Mouse (Mus musculus): ENCODE data around the gene Fuk. TPM values are rescaled to one million over a fixed set of nuclear protein-coding genes. Genes with fewer than 3 reads are reported as not detected.
"Not testable (repeated sequence)": the region's sequence is repeated elsewhere in the genome, so short reads cannot be mapped to it uniquely, and the experiment has no call there.

The Fuk gene
- polyA plus RNA-seq, 1 experiment = 21.7 TPM

DNA sequence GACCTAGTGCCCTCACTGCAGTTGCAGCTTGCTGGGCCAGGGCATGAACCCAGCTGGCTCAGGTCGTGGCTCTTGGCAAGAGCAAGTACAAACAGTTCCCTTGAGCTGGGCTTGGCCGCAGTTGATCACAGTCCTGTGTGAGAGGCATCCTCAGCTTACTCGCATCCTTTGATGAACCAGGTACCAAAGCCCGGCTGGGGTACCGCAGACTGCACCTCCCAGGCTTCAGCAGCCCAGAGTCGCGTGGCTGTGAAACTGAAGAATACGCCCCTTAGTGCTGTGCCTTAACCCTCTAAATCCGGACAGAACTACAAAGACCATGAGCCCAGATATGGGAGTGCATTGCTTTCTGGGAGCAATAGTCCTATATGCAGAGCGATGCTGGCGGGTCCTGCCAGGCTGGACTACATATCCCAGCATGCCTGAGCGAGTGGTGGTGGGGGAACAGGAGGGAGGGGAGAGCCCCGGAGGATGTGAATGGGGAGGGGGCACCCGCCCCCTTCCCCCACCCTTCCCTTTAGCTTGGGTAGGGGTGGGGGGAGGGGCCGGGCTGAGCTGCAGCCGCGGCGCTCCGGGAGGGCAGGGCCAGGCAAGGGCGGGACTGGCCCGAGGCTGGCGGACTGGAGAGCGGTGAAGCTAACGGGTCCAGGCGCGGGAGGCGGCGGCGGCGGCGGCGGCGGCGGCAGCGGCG, 17.2 kb upstream of the Fuk start, which contains the start of gene St3gal2:
St3gal2 (plus strand) TSS at position 582 of the 691 bp plus-strand sequence.
- no peak for TF ChIP-seq CTCF (IDR thresholded peaks at IDR 0.05; ENCODE audit: extremely low read depth, insufficient read length, insufficient replicate concordance, low read depth, low read length)
- no peak for TF ChIP-seq POLR2A (IDR thresholded peaks at IDR 0.05; ENCODE audit: low read depth, low read length)
- peak within 1 kb of the TSS; percentile 64 for H3K4me3 ChIP-seq (ENCODE audit: low read depth, low read length)
- no peaks in the 10 kb centered on the region for H3K36me3 ChIP-seq (ENCODE audit: control insufficient read depth, insufficient read depth, low read length)
- no peaks in the 10 kb centered on the region for H3K27me3 ChIP-seq (ENCODE audit: control insufficient read depth, insufficient read depth, low read length)
- peaks cover 3% of the 10 kb centered on the region; the same call in 1 of the 2 replicates for H3K4me1 ChIP-seq (ENCODE audit: control insufficient read depth, insufficient read depth, insufficient read length, low read length)
- no peak within 1 kb of the TSS for H3K27ac ChIP-seq (ENCODE audit: insufficient read depth, low read depth, low read length)
- WGBS = 2% methylated on average over 29 of the region's 36 CpGs

- WGBS = 52% methylated on average over 8 of the region's 8 CpGs
- peaks cover 3% of the 10 kb centered on the region; the same call in 1 of the 2 replicates for H3K4me1 ChIP-seq (ENCODE audit: control insufficient read depth, insufficient read depth, insufficient read length, low read length)
- H3K27me3 ChIP-seq (ENCODE audit: control insufficient read depth, insufficient read depth, low read length) = no peaks in the 10 kb centered on the region
- H3K27ac ChIP-seq (ENCODE audit: insufficient read depth, low read depth, low read length) = no peak overlapping the region
- H3K4me3 ChIP-seq (ENCODE audit: low read depth, low read length) = no peak overlapping the region
- no peaks in the 10 kb centered on the region for H3K36me3 ChIP-seq (ENCODE audit: control insufficient read depth, insufficient read depth, low read length)
- no peak for TF ChIP-seq CTCF (IDR thresholded peaks at IDR 0.05; ENCODE audit: extremely low read depth, insufficient read length, insufficient replicate concordance, low read depth, low read length)
- no peak for TF ChIP-seq POLR2A (IDR thresholded peaks at IDR 0.05; ENCODE audit: low read depth, low read length)
Measured at GRCm38 (mm10) chr8:110918460-110918859, 16.2 kb upstream of the Fuk start.

DNA sequence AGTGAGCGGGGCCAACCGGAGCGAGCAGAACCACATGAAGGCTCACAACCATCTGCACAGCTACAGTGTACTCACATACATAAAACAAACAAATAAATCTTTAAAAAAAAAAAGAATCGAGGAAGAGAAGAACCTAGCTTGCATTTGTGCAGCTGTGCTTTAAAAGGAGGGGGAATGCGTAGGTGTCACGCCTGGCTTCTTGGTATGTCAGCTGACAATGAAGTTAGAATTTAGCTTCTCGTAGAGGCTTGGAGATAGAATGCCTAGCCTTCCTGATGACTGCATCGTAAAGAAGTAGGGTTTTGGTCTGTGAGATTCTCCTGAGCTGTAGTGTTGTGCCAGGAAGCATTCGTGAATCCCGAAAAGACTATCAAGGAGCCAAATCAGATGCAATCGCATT, 15.7 kb upstream of the Fuk start:
- no peak overlapping the region for H3K4me3 ChIP-seq (ENCODE audit: low read depth, low read length)
- H3K36me3 ChIP-seq (ENCODE audit: control insufficient read depth, insufficient read depth, low read length) = no peaks in the 10 kb centered on the region
- 77% methylated on average over 11 of the region's 11 CpGs for WGBS
- H3K4me1 ChIP-seq (ENCODE audit: control insufficient read depth, insufficient read depth, insufficient read length, low read length) = peaks cover 3% of the 10 kb centered on the region; the same call in 1 of the 2 replicates
- TF ChIP-seq POLR2A (IDR thresholded peaks at IDR 0.05; ENCODE audit: low read depth, low read length) = no peak
- TF ChIP-seq CTCF (IDR thresholded peaks at IDR 0.05; ENCODE audit: extremely low read depth, insufficient read length, insufficient replicate concordance, low read depth, low read length) = no peak
- H3K27me3 ChIP-seq (ENCODE audit: control insufficient read depth, insufficient read depth, low read length) = no peaks in the 10 kb centered on the region
- no peak overlapping the region for H3K27ac ChIP-seq (ENCODE audit: insufficient read depth, low read depth, low read length)

- TF ChIP-seq CTCF (IDR thresholded peaks at IDR 0.05; ENCODE audit: extremely low read depth, insufficient read length, insufficient replicate concordance, low read depth, low read length) = no peak
- TF ChIP-seq POLR2A (IDR thresholded peaks at IDR 0.05; ENCODE audit: low read depth, low read length) = no peak
- Histone ChIP-seq H3K4me3 (ENCODE audit: low read depth, low read length) (no peak overlapping the region), H3K36me3 (ENCODE audit: control insufficient read depth, insufficient read depth, low read length) (no peaks in the 10 kb centered on the region), H3K27ac (ENCODE audit: insufficient read depth, low read depth, low read length) (no peak overlapping the region), H3K4me1 (ENCODE audit: control insufficient read depth, insufficient read depth, insufficient read length, low read length) (peaks cover 3% of the 10 kb centered on the region; the same call in 1 of the 2 replicates), H3K27me3 (ENCODE audit: control insufficient read depth, insufficient read depth, low read length) (no peaks in the 10 kb centered on the region)
- 30% methylated on average over 2 of the region's 2 CpGs for WGBS
Measured at GRCm38 (mm10) chr8:110917415-110917814, 15.1 kb upstream of the Fuk start.

DNA sequence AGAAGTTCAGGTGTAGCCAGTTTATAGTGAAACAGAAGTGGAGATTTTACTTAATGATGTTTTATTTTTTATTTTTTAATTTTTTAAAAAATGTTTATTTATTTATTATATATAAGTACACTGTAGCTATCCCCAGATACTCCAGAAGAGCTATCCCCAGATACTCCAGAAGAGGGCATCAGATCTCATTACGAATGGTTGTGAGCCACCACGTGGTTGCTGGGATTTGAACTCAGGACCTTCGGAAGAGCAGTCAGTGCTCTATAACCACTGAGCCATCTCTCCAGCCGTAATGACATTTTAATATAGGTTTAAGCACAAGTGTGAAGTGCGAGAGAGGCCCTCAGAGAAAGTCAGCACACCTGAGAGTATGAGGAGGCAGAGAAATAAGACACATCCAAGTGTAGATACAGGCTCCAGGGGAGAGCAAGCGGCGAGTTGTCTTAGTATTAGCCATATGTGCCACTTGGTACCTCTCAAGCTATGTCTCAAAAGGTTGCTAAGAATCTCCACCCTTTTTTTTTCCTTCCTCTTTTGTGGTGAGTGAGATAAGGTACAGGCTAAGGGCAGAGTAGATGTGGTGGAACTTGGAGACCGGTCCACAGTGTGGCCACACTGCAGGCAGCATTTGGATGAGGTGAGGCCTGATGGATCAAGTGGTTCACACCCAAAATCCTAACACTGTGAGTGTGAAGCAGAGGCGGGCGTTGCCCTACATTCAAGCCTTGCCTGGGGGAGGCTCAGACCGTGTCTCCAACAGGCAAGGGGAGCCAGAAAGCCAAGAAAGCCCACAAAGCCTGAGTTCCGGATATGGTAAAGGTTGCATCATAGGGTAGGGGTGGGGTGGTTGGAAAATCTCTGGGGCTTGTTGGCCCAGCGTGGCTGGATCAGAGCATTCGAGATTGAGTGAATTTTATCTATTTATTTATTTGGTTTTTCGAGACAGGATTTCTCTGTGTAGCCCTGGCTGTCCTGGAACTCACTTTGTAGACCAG, 9.6 kb upstream of the Fuk start:
- Histone ChIP-seq H3K4me1 (ENCODE audit: control insufficient read depth, insufficient read depth, insufficient read length, low read length) (no peaks in the 10 kb centered on the region), H3K27me3 (ENCODE audit: control insufficient read depth, insufficient read depth, low read length) (no peaks in the 10 kb centered on the region), H3K4me3 (ENCODE audit: low read depth, low read length) (no peak overlapping the region), H3K36me3 (ENCODE audit: control insufficient read depth, insufficient read depth, low read length) (no peaks in the 10 kb centered on the region), H3K27ac (ENCODE audit: insufficient read depth, low read depth, low read length) (no peak overlapping the region)
- WGBS = 75% methylated on average over 15 of the region's 15 CpGs
- no peak for TF ChIP-seq POLR2A (IDR thresholded peaks at IDR 0.05; ENCODE audit: low read depth, low read length)

DNA sequence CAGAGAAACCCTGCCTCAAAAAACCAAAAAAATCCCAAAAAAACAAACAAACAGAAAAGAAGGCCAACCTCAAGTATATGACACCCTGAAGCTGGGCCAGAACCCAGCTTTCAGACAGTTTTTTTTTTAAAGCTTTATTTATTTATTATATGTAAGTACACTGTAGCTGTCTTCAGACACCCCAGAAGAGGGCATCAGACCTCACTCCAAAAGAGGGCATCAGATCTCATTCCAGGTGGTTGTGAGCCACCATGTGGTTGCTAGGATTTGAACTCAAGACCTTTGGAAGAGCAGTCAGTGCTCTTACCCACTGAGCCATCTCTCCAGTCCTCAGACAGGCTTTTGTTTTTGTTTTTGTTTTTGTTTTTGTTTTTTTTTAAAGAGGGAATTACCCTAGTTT, 7.6 kb upstream of the Fuk start:
- H3K27ac ChIP-seq (ENCODE audit: insufficient read depth, low read depth, low read length); H3K4me1 ChIP-seq (ENCODE audit: control insufficient read depth, insufficient read depth, insufficient read length, low read length); H3K4me3 ChIP-seq (ENCODE audit: low read depth, low read length); H3K36me3 ChIP-seq (ENCODE audit: control insufficient read depth, insufficient read depth, low read length); H3K27me3 ChIP-seq (ENCODE audit: control insufficient read depth, insufficient read depth, low read length): not testable (repeated sequence)

GRCm38 (mm10) chr8:110906682-110907081, 4.4 kb upstream of the Fuk start:
- no peaks in the 10 kb centered on the region for H3K27me3 ChIP-seq (ENCODE audit: control insufficient read depth, insufficient read depth, low read length)
- WGBS = 90% methylated on average over 1 of the region's 1 CpGs
- TF ChIP-seq POLR2A (IDR thresholded peaks at IDR 0.05; ENCODE audit: low read depth, low read length) (no peak), CTCF (IDR thresholded peaks at IDR 0.05; ENCODE audit: extremely low read depth, insufficient read length, insufficient replicate concordance, low read depth, low read length) (no peak)
- no peaks in the 10 kb centered on the region for H3K36me3 ChIP-seq (ENCODE audit: control insufficient read depth, insufficient read depth, low read length)
- H3K4me3 ChIP-seq (ENCODE audit: low read depth, low read length) = no peak overlapping the region
- no peak overlapping the region for H3K27ac ChIP-seq (ENCODE audit: insufficient read depth, low read depth, low read length)
- no peaks in the 10 kb centered on the region for H3K4me1 ChIP-seq (ENCODE audit: control insufficient read depth, insufficient read depth, insufficient read length, low read length)
